Mouse (Mus musculus): ENCODE results near the gene Ube2q2.
A peak's percentile ranks its signal among the peaks of the same experiment; 100 is the strongest.
"Not testable (repeated sequence)": the region's sequence is repeated elsewhere in the genome, so short reads cannot be mapped to it uniquely, and the experiment has no call there.

Ube2q2 gene

GRCm38 (mm10) chr9:55148854-55149498 is at the start of gene Ube2q2:
Gene Ube2q2 (plus strand): TSS chr9:55148854.
- peak; percentile 37 for DNase-seq (ENCODE audit: low spot score)

- DNase-seq (ENCODE audit: low spot score) = no peak
These were observed 47.5 kb upstream of the Ube2q2 start for GRCm38 (mm10) chr9:55101117-55101516.

- DNase-seq (ENCODE audit: low spot score) = no peak
These were observed 46.3 kb upstream of the Ube2q2 start for GRCm38 (mm10) chr9:55102186-55102835.

- no peak for DNase-seq (ENCODE audit: low spot score)
These were observed 45.6 kb upstream of the Ube2q2 start for GRCm38 (mm10) chr9:55102931-55103630.

- DNase-seq (ENCODE audit: low spot score) = peak; percentile 74
These were observed 38.4 kb upstream of the Ube2q2 start for GRCm38 (mm10) chr9:55110059-55110834.

- not testable (repeated sequence) for DNase-seq (ENCODE audit: low spot score)
These were observed 37.8 kb upstream of the Ube2q2 start for GRCm38 (mm10) chr9:55110835-55111217.

GRCm38 (mm10) chr9:55114752-55115151 is 33.9 kb upstream of the Ube2q2 start:
- DNase-seq (ENCODE audit: low spot score) = no peak

GRCm38 (mm10) chr9:55117293-55118055 is 31.2 kb upstream of the Ube2q2 start:
- DNase-seq (ENCODE audit: low spot score) = no peak

- DNase-seq (ENCODE audit: low spot score) = no peak
These were observed 26.1 kb upstream of the Ube2q2 start for GRCm38 (mm10) chr9:55122586-55122985.

- DNase-seq (ENCODE audit: low spot score) = no peak
These were observed 22.9 kb upstream of the Ube2q2 start for GRCm38 (mm10) chr9:55125735-55126134.

- no peak for DNase-seq (ENCODE audit: low spot score)
These were observed 22.4 kb upstream of the Ube2q2 start for GRCm38 (mm10) chr9:55126295-55126694.

- DNase-seq (ENCODE audit: low spot score) = no peak
These were observed 16.8 kb upstream of the Ube2q2 start for GRCm38 (mm10) chr9:55131851-55132250.

GRCm38 (mm10) chr9:55136576-55136975 is 12.1 kb upstream of the Ube2q2 start:
- no peak for DNase-seq (ENCODE audit: low spot score)

- DNase-seq (ENCODE audit: low spot score) = no peak
These were observed 11.5 kb upstream of the Ube2q2 start for GRCm38 (mm10) chr9:55137112-55137511.

GRCm38 (mm10) chr9:55139958-55140357 is 8.7 kb upstream of the Ube2q2 start:
- DNase-seq (ENCODE audit: low spot score) = no peak

- no peak for DNase-seq (ENCODE audit: low spot score)
These were observed 1.0 kb downstream of the Ube2q2 start for GRCm38 (mm10) chr9:55149499-55150278.

GRCm38 (mm10) chr9:55150279-55150726 is 1.6 kb downstream of the Ube2q2 start:
- no peak for DNase-seq (ENCODE audit: low spot score)

- DNase-seq (ENCODE audit: low spot score) = no peak
These were observed 2.4 kb downstream of the Ube2q2 start for GRCm38 (mm10) chr9:55151096-55151495.

- DNase-seq (ENCODE audit: low spot score) = no peak
These were observed 4.3 kb downstream of the Ube2q2 start for GRCm38 (mm10) chr9:55152935-55153334.

- DNase-seq (ENCODE audit: low spot score) = no peak
These were observed 22.2 kb downstream of the Ube2q2 start for GRCm38 (mm10) chr9:55170655-55171412.

Measured in left cerebral cortex, adult 11 months (tissue).